Mouse (Mus musculus): ENCODE measurements at regions not wholly inside any gene's neighbourhood (a gene's known extent, or its start where the extent isn't known, plus 50 kb on each side); places are given as distances from the start of the nearest gene placed in this dataset.

GRCm38 (mm10) chr4:125415308-125415707 lies 75.2 kb upstream of the Grik3 start:
- H3K4me3 ChIP-seq (replicated peaks; ENCODE audit: low read length): no peak overlapping the region; the same call in 1 of the 2 replicates
- H3K36me3 ChIP-seq (ENCODE audit: insufficient read depth, low read length): no peaks in the 10 kb centered on the region
- H3K4me1 ChIP-seq (replicated peaks; ENCODE audit: low read depth, low read length): peaks cover 67% of the 10 kb centered on the region
- peaks cover 11% of the 10 kb centered on the region for H3K27me3 ChIP-seq (ENCODE audit: insufficient read depth, low read length)
- no peaks in the 10 kb centered on the region for H3K9me3 ChIP-seq (ENCODE audit: low read length)
- TF ChIP-seq CTCF (conservative IDR thresholded peaks at IDR 0.05; ENCODE audit: low read length): no peak
- TF ChIP-seq NANOG (IDR thresholded peaks at IDR 0.05; ENCODE audit: borderline replicate concordance, low read length): peak; percentile 59; the same call in 1 of the 2 replicates

GRCm38 (mm10) chr4:125413833-125414719 lies 76.4 kb upstream of the Grik3 start:
- H3K9me3 ChIP-seq (ENCODE audit: low read length): no peaks in the 10 kb centered on the region
- no peak overlapping the region for H3K4me3 ChIP-seq (replicated peaks; ENCODE audit: low read length)
- H3K4me1 ChIP-seq (replicated peaks; ENCODE audit: low read depth, low read length): peaks cover 67% of the 10 kb centered on the region
- H3K27me3 ChIP-seq (ENCODE audit: insufficient read depth, low read length): peaks cover 15% of the 10 kb centered on the region
- no peaks in the 10 kb centered on the region for H3K36me3 ChIP-seq (ENCODE audit: insufficient read depth, low read length)
- TF ChIP-seq NANOG (IDR thresholded peaks at IDR 0.05; ENCODE audit: borderline replicate concordance, low read length) (no peak), CTCF (conservative IDR thresholded peaks at IDR 0.05; ENCODE audit: low read length) (no peak), POU5F1 (IDR thresholded peaks at IDR 0.05; ENCODE audit: borderline replicate concordance, low read length) (no peak)

DNA sequence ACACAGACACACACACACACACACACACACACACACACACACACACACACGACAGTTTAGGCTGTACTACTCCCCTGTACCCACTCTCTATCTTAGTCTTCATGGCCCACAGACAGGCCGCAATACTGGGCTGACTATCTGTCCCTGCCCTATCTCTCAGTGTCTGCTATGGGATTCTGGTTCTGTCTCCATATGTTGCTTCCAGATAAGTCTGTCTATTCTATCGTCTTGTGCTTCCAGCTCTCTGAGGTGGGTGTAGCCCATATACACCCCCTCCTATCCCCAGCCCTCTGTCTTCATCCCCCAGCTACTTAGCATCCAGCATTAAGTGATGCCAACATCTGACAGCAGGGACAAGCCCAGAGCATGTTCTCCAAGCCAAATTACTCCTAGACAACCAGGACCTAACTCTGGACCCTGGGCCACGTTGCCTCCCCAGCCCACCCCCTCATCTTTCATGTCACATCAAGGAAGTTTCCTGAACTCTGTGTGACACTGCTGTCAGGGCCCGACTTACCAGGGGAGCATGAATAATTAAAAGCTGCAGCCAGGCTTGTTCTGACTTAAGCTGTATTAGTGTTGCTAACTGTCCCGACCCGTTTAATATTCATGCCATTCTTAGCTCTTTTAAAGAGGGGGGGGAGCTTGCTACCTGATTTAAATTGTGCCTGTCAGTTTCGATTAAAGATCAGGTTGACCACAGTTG lies 79.6 kb upstream of the Grik3 start:
- Histone ChIP-seq H3K36me3 (ENCODE audit: insufficient read depth, low read length) (no peaks in the 10 kb centered on the region), H3K9me3 (ENCODE audit: low read length) (no peaks in the 10 kb centered on the region), H3K4me3 (replicated peaks; ENCODE audit: low read length) (no peak overlapping the region), H3K27me3 (ENCODE audit: insufficient read depth, low read length) (peaks cover 10% of the 10 kb centered on the region; the same call in 1 of the 2 replicates), H3K4me1 (replicated peaks; ENCODE audit: low read depth, low read length) (peaks cover 52% of the 10 kb centered on the region)
- no peak for TF ChIP-seq POU5F1 (IDR thresholded peaks at IDR 0.05; ENCODE audit: borderline replicate concordance, low read length)
- TF ChIP-seq NANOG (IDR thresholded peaks at IDR 0.05; ENCODE audit: borderline replicate concordance, low read length): no peak
- TF ChIP-seq CTCF (conservative IDR thresholded peaks at IDR 0.05; ENCODE audit: low read length): no peak

- no peak for TF ChIP-seq NANOG (IDR thresholded peaks at IDR 0.05; ENCODE audit: borderline replicate concordance, low read length)
- no peak for TF ChIP-seq POU5F1 (IDR thresholded peaks at IDR 0.05; ENCODE audit: borderline replicate concordance, low read length)
- no peak for TF ChIP-seq CTCF (conservative IDR thresholded peaks at IDR 0.05; ENCODE audit: low read length)
- Histone ChIP-seq H3K4me1 (replicated peaks; ENCODE audit: low read depth, low read length) (peaks cover 32% of the 10 kb centered on the region), H3K36me3 (ENCODE audit: insufficient read depth, low read length) (no peaks in the 10 kb centered on the region), H3K4me3 (replicated peaks; ENCODE audit: low read length) (no peak overlapping the region), H3K27me3 (ENCODE audit: insufficient read depth, low read length) (peaks cover 84% of the 10 kb centered on the region), H3K9me3 (ENCODE audit: low read length) (no peaks in the 10 kb centered on the region)
Observed at GRCm38 (mm10) chr4:125399376-125400112, 91.0 kb upstream of the Grik3 start.

DNA sequence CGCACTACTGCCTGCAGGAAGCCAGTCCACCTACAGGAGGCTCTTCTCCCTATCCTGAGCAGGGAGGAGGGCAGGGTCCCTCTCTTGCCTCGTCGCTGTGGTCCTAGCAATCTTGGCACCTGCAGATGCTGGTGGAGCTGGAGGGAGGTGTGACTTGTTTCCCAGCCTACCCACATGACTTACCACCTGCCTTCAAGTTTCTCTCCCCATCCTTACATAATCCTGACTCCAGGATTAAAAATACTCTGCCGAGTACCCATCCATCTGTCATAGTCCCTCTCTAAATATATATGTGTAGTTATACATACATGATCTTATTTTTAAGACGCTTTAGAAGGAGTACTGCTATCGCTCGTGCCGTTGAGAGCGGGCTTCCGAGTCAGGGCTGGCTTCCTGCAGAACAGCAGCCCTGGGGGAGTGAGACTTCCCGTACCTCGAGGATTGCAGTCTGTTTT lies 93.5 kb upstream of the Grik3 start:
- no peak for TF ChIP-seq NANOG (IDR thresholded peaks at IDR 0.05; ENCODE audit: borderline replicate concordance, low read length)
- TF ChIP-seq CTCF (conservative IDR thresholded peaks at IDR 0.05; ENCODE audit: low read length): no peak
- no peak for TF ChIP-seq POU5F1 (IDR thresholded peaks at IDR 0.05; ENCODE audit: borderline replicate concordance, low read length)
- H3K9me3 ChIP-seq (ENCODE audit: low read length): no peaks in the 10 kb centered on the region
- H3K4me1 ChIP-seq (replicated peaks; ENCODE audit: low read depth, low read length): peaks cover 24% of the 10 kb centered on the region
- H3K27me3 ChIP-seq (ENCODE audit: insufficient read depth, low read length): peaks cover 87% of the 10 kb centered on the region
- no peak overlapping the region for H3K4me3 ChIP-seq (replicated peaks; ENCODE audit: low read length)
- no peaks in the 10 kb centered on the region for H3K36me3 ChIP-seq (ENCODE audit: insufficient read depth, low read length)

GRCm38 (mm10) chr4:125391269-125391668 lies 99.2 kb upstream of the Grik3 start:
- Histone ChIP-seq H3K36me3 (ENCODE audit: insufficient read depth, low read length) (no peaks in the 10 kb centered on the region), H3K4me1 (replicated peaks; ENCODE audit: low read depth, low read length) (peaks cover 3% of the 10 kb centered on the region), H3K27me3 (ENCODE audit: insufficient read depth, low read length) (peaks cover 65% of the 10 kb centered on the region), H3K9me3 (ENCODE audit: low read length) (no peaks in the 10 kb centered on the region), H3K4me3 (replicated peaks; ENCODE audit: low read length) (no peak overlapping the region)
- no peak for TF ChIP-seq NANOG (IDR thresholded peaks at IDR 0.05; ENCODE audit: borderline replicate concordance, low read length)

GRCm38 (mm10) chr4:125385811-125386210 lies 104.7 kb upstream of the Grik3 start:
- Histone ChIP-seq H3K9me3 (ENCODE audit: low read length) (peaks cover 6% of the 10 kb centered on the region; the same call in 1 of the 2 replicates), H3K4me3 (replicated peaks; ENCODE audit: low read length) (no peak overlapping the region), H3K4me1 (replicated peaks; ENCODE audit: low read depth, low read length) (no peaks in the 10 kb centered on the region), H3K36me3 (ENCODE audit: insufficient read depth, low read length) (no peaks in the 10 kb centered on the region), H3K27me3 (ENCODE audit: insufficient read depth, low read length) (peaks cover 44% of the 10 kb centered on the region)
- no peak for TF ChIP-seq POU5F1 (IDR thresholded peaks at IDR 0.05; ENCODE audit: borderline replicate concordance, low read length)
- no peak for TF ChIP-seq CTCF (conservative IDR thresholded peaks at IDR 0.05; ENCODE audit: low read length)
- no peak for TF ChIP-seq NANOG (IDR thresholded peaks at IDR 0.05; ENCODE audit: borderline replicate concordance, low read length)

- Histone ChIP-seq H3K27me3 (ENCODE audit: insufficient read depth, low read length) (peaks cover 20% of the 10 kb centered on the region), H3K36me3 (ENCODE audit: insufficient read depth, low read length) (no peaks in the 10 kb centered on the region), H3K4me1 (replicated peaks; ENCODE audit: low read depth, low read length) (peaks cover 21% of the 10 kb centered on the region), H3K9me3 (ENCODE audit: low read length) (no peaks in the 10 kb centered on the region), H3K4me3 (replicated peaks; ENCODE audit: low read length) (no peak overlapping the region)
- TF ChIP-seq NANOG (IDR thresholded peaks at IDR 0.05; ENCODE audit: borderline replicate concordance, low read length) (no peak), CTCF (conservative IDR thresholded peaks at IDR 0.05; ENCODE audit: low read length) (no peak), POU5F1 (IDR thresholded peaks at IDR 0.05; ENCODE audit: borderline replicate concordance, low read length) (no peak)
Observed at GRCm38 (mm10) chr4:125364011-125364410, 126.5 kb upstream of the Grik3 start.

All from E14TG2a.4 (cell line).